Mouse (Mus musculus) MEL (cell line): ENCODE data around the gene Wdr27. TPM values are rescaled to one million over a fixed set of nuclear protein-coding genes. Genes with fewer than 3 reads are reported as not detected.
A peak's percentile ranks its signal among the peaks of the same experiment; 100 is the strongest.

Experiments
- DNase-seq: peaks from one replicate; pipeline ENCODE4 v3.0.0; 2011; ENCODE audit warnings: low read depth, low spot score
- H3K27ac ChIP-seq: 2 replicates; pipeline ENCODE4 v1.5.1; 2012; ENCODE audit warnings: low read depth, mild to moderate bottlenecking, control low read depth, low read length, moderate library complexity; ENCODE audit not compliant: control insufficient read depth
- H3K27me3 ChIP-seq, 2 experiments: fragments of 150-350 bp in 1 of 2; sonication (generic) in 1 of 2; 2 replicates each; pipeline ENCODE4 v1.6.1; 2012; ENCODE audit warnings: low read length in 2 of 2, mild to moderate bottlenecking in 2 of 2, improper control_type of control experiment in 1 of 2, moderate library complexity in 1 of 2; ENCODE audit not compliant: insufficient read depth in 2 of 2, control insufficient read depth in 1 of 2
- H3K36me3 ChIP-seq, 2 experiments: 2 replicates each; pipeline ENCODE4 v1.6.1; 2012 to 2014; ENCODE audit warnings: low read length in 2 of 2, improper control_type of control experiment in 1 of 2, inconsistent platforms in 1 of 2, mild to moderate bottlenecking in 1 of 2; ENCODE audit not compliant: insufficient read depth in 2 of 2, control insufficient read depth in 1 of 2
- H3K4me1 ChIP-seq, 2 experiments: fragments of 150-350 bp in 1 of 2; sonication (generic) in 1 of 2; 2 replicates each; pipeline ENCODE4 v1.6.1; 2012; ENCODE audit warnings: low read length in 2 of 2, improper control_type of control experiment in 1 of 2, mild to moderate bottlenecking in 1 of 2; ENCODE audit not compliant: insufficient read depth in 2 of 2, control insufficient read depth in 1 of 2
- H3K4me3 ChIP-seq, 2 experiments: fragments of 150-350 bp in 1 of 2; sonication (generic) in 1 of 2; 2 replicates each; pipeline ENCODE4 v1.5.1; 2012; ENCODE audit warnings: low read depth in 2 of 2, low read length in 2 of 2, mild to moderate bottlenecking in 2 of 2, moderate library complexity in 2 of 2, control low read depth in 1 of 2, improper control_type of control experiment in 1 of 2; ENCODE audit not compliant: control insufficient read depth in 1 of 2, insufficient read depth in 1 of 2
- H3K79me2 ChIP-seq: 2 replicates; pipeline ENCODE4 v1.6.1; 2012; ENCODE audit warnings: mild to moderate bottlenecking, low read length, moderate library complexity; ENCODE audit not compliant: control insufficient read depth, poor library complexity, insufficient read depth
- H3K9ac ChIP-seq: 2 replicates; pipeline ENCODE4 v1.6.1; 2012; ENCODE audit warnings: low read depth, mild to moderate bottlenecking, control low read depth, low read length, moderate library complexity; ENCODE audit not compliant: control insufficient read depth, poor library complexity, severe bottlenecking
- H3K9me3 ChIP-seq: fragments of 150-350 bp; sonication (generic); replicated peaks from 2 replicates; pipeline ENCODE4 v1.6.1; 2012; ENCODE audit warnings: mild to moderate bottlenecking, low read length, improper control_type of control experiment, moderate library complexity; ENCODE audit not compliant: insufficient read depth
- CTCF ChIP-seq, 3 experiments: IDR thresholded peaks in 2 of 3; conservative IDR thresholded peaks in 1 of 3; 2 replicates each; pipeline ENCODE4 v1.5.1; 2011 to 2012; ENCODE audit warnings: low read length in 3 of 3, low read depth in 2 of 3, mild to moderate bottlenecking in 2 of 3, improper control_type of control experiment in 1 of 3, inconsistent platforms in 1 of 3, mixed read lengths in 1 of 3, moderate library complexity in 1 of 3; ENCODE audit not compliant: control insufficient read depth in 1 of 3, insufficient read depth in 1 of 3, poor library complexity in 1 of 3, severe bottlenecking in 1 of 3
- E2F4 ChIP-seq: IDR thresholded peaks from 2 replicates; pipeline ENCODE4 v1.6.1; 2011; ENCODE audit warnings: low read depth, low read length, improper control_type of control experiment, borderline replicate concordance
- ELF1 ChIP-seq: IDR thresholded peaks from 2 replicates; pipeline ENCODE4 v1.6.1; 2014; ENCODE audit warnings: low read depth, mild to moderate bottlenecking, inconsistent platforms, low read length, improper control_type of control experiment, moderate library complexity
- JUND ChIP-seq: IDR thresholded peaks from 2 replicates; pipeline ENCODE4 v1.6.1; 2011; ENCODE audit warnings: low read depth, mild to moderate bottlenecking, improper control_type of control experiment, low read length
- KAT2A ChIP-seq: conservative IDR thresholded peaks from 2 replicates; pipeline ENCODE4 v1.6.1; 2012; ENCODE audit warnings: low read depth, low read length, improper control_type of control experiment, inconsistent platforms
- MAFK ChIP-seq: IDR thresholded peaks from 2 replicates; pipeline ENCODE4 v1.6.1; 2011; ENCODE audit warnings: low read depth, mild to moderate bottlenecking, low read length, improper control_type of control experiment, borderline replicate concordance
- MAX ChIP-seq: IDR thresholded peaks from 2 replicates; pipeline ENCODE4 v1.6.1; 2011; ENCODE audit warnings: low read length, improper control_type of control experiment
- MAZ ChIP-seq: IDR thresholded peaks from 2 replicates; pipeline ENCODE4 v1.6.1; 2012; ENCODE audit warnings: low read depth, mild to moderate bottlenecking, inconsistent platforms, low read length, improper control_type of control experiment
- MEF2A ChIP-seq: IDR thresholded peaks from 2 replicates; pipeline ENCODE4 v1.6.1; 2014; ENCODE audit warnings: low read depth, mild to moderate bottlenecking, inconsistent platforms, low read length, improper control_type of control experiment; ENCODE audit not compliant: poor library complexity, insufficient replicate concordance, severe bottlenecking; ENCODE audit errors: extremely low read depth
- MYC ChIP-seq: IDR thresholded peaks from 2 replicates; pipeline ENCODE4 v1.6.1; 2011; ENCODE audit warnings: low read depth, mild to moderate bottlenecking, low read length, improper control_type of control experiment, moderate library complexity
- NRF1 ChIP-seq: IDR thresholded peaks from 2 replicates; pipeline ENCODE4 v1.6.1; 2014; ENCODE audit warnings: low read depth, mild to moderate bottlenecking, inconsistent platforms, low read length, improper control_type of control experiment, moderate library complexity; ENCODE audit not compliant: poor library complexity, insufficient read depth, severe bottlenecking
- POLR2A ChIP-seq, 2 experiments: IDR thresholded peaks; 2 replicates each; pipeline ENCODE4 v1.6.1; 2011 to 2012; ENCODE audit warnings: low read length in 2 of 2, mild to moderate bottlenecking in 2 of 2, control low read depth in 1 of 2, improper control_type of control experiment in 1 of 2, low read depth in 1 of 2, moderate library complexity in 1 of 2; ENCODE audit not compliant: control insufficient read depth in 1 of 2, insufficient read depth in 1 of 2, poor library complexity in 1 of 2
- RAD21 ChIP-seq: IDR thresholded peaks from 2 replicates; pipeline ENCODE4 v1.6.1; 2011; ENCODE audit warnings: mild to moderate bottlenecking, low read depth, low read length, improper control_type of control experiment
- RCOR1 ChIP-seq: IDR thresholded peaks from 2 replicates; pipeline ENCODE4 v1.6.1; 2012; ENCODE audit warnings: low read depth, mild to moderate bottlenecking, inconsistent platforms, low read length, improper control_type of control experiment
- SIN3A ChIP-seq: IDR thresholded peaks from 2 replicates; pipeline ENCODE4 v1.6.1; 2012; ENCODE audit warnings: low read length, improper control_type of control experiment, inconsistent platforms
- SMC3 ChIP-seq: IDR thresholded peaks from 2 replicates; pipeline ENCODE4 v1.6.1; 2011; ENCODE audit warnings: low read depth, low read length, improper control_type of control experiment
- TAL1 ChIP-seq: IDR thresholded peaks from 2 replicates; pipeline ENCODE4 v1.6.1; 2012; ENCODE audit warnings: mild to moderate bottlenecking, inconsistent platforms, low read length, moderate library complexity, mixed read lengths
- TBP ChIP-seq: IDR thresholded peaks from 2 replicates; pipeline ENCODE4 v1.8.0; 2011; ENCODE audit warnings: low read depth, low read length, improper control_type of control experiment
- TCF12 ChIP-seq: IDR thresholded peaks from 2 replicates; pipeline ENCODE4 v1.6.1; 2014; ENCODE audit warnings: low read depth, mild to moderate bottlenecking, inconsistent platforms, low read length, improper control_type of control experiment, moderate library complexity
- UBTF ChIP-seq: IDR thresholded peaks from 2 replicates; pipeline ENCODE4 v1.6.1; 2012; ENCODE audit warnings: low read depth, mild to moderate bottlenecking, inconsistent platforms, low read length, improper control_type of control experiment, moderate library complexity, borderline replicate concordance; ENCODE audit not compliant: insufficient read depth
- ZC3H11A ChIP-seq: IDR thresholded peaks from 2 replicates; pipeline ENCODE4 v1.6.1; 2012; ENCODE audit warnings: low read depth, mild to moderate bottlenecking, inconsistent platforms, low read length, improper control_type of control experiment
- ZKSCAN1 ChIP-seq: IDR thresholded peaks from 2 replicates; pipeline ENCODE4 v1.6.1; 2012; ENCODE audit warnings: low read depth, mild to moderate bottlenecking, inconsistent platforms, low read length, improper control_type of control experiment, moderate library complexity
- ZNF384 ChIP-seq: IDR thresholded peaks from 2 replicates; pipeline ENCODE4 v1.6.1; 2012; ENCODE audit warnings: low read depth, mild to moderate bottlenecking, inconsistent platforms, low read length, improper control_type of control experiment
- polyA plus RNA-seq, 2 experiments: library from polyadenylated mRNA; stranded (reverse) in 1 of 2; unstranded in 1 of 2; fragments of >175 nt in 1 of 2; fragments of >200 nt in 1 of 2; gene quantifications; 2 replicates each; pipeline versions ENCODE4 v1.2.1 to v1.2.4; 2012; ENCODE audit warnings: low replicate concordance in 2 of 2, low read depth in 1 of 2; ENCODE audit not compliant: insufficient read length in 2 of 2, insufficient read depth in 1 of 2, missing spikeins in 1 of 2
- total RNA-seq: library from RNA; depleted of rRNA; stranded (reverse); fragments of 300-350 nt; gene quantifications from 2 replicates; pipeline ENCODE4 v1.2.3, GENCODE M21; 2012

The Wdr27 gene
- total and polyA plus RNA-seq, 3 experiments: 0.69 to 1.4 TPM; not detected in 1

GRCm38 (mm10) chr17:14847709-14848108, 95.2 kb downstream of the Wdr27 start:
- no peak for DNase-seq
- no peaks in the 10 kb centered on the region for H3K36me3 ChIP-seq
- no peaks in the 10 kb centered on the region for H3K79me2 ChIP-seq
- H3K27ac ChIP-seq: no peak overlapping the region
- no peaks in the 10 kb centered on the region for H3K9me3 ChIP-seq
- H3K4me3 ChIP-seq: no peak overlapping the region
- no peak for TF ChIP-seq SIN3A
- peak; percentile 64 for TF ChIP-seq MAFK
- H3K4me1 ChIP-seq: no peaks in the 10 kb centered on the region
- peaks cover 0 to 3% of the 10 kb centered on the region in 2 experiments for H3K27me3 ChIP-seq
- H3K9ac ChIP-seq: no peak overlapping the region

- Histone ChIP-seq H3K27me3 (peaks cover 0 to 3% of the 10 kb centered on the region in 2 experiments), H3K36me3 (no peaks in the 10 kb centered on the region), H3K27ac (no peak overlapping the region), H3K9me3 (no peaks in the 10 kb centered on the region), H3K9ac (no peak overlapping the region), H3K4me3 (no peak overlapping the region), H3K4me1 (no peaks in the 10 kb centered on the region), H3K79me2 (no peaks in the 10 kb centered on the region)
- TF ChIP-seq MAZ (no peak), TAL1 (no peak)
- DNase-seq: no peak
Measured at GRCm38 (mm10) chr17:14846880-14847279, 96.1 kb downstream of the Wdr27 start.

GRCm38 (mm10) chr17:14826715-14827295, 116.2 kb downstream of the Wdr27 start:
- Histone ChIP-seq H3K4me3 (no peak overlapping the region), H3K9me3 (no peaks in the 10 kb centered on the region), H3K36me3 (no peaks in the 10 kb centered on the region), H3K27me3 (peaks cover 0 to 2% of the 10 kb centered on the region in 2 experiments; a peak in 1 of 4 replicates), H3K27ac (no peak overlapping the region), H3K79me2 (no peaks in the 10 kb centered on the region), H3K4me1 (no peaks in the 10 kb centered on the region), H3K9ac (no peak overlapping the region)
- TF ChIP-seq POLR2A (IDR thresholded peaks at IDR 0.05; ENCODE audit: control insufficient read depth in 1 of 2, insufficient read depth in 1 of 2, low read depth in 1 of 2, low read length in 2 of 2, poor library complexity in 1 of 2) (no peak), MYC (no peak), KAT2A (no peak), TBP (no peak), TCF12 (no peak), SMC3 (no peak), RCOR1 (no peak), ZNF384 (no peak), E2F4 (no peak), UBTF (no peak), MAX (no peak), RAD21 (no peak), NRF1 (no peak), MAZ (no peak), JUND (no peak), ZKSCAN1 (no peak), CTCF (IDR thresholded peaks at IDR 0.05 in 2 of 3, conservative IDR thresholded peaks at IDR 0.05 in 1 of 3; ENCODE audit: control insufficient read depth in 1 of 3, insufficient read depth in 1 of 3, low read depth in 2 of 3, low read length in 3 of 3, poor library complexity in 1 of 3, severe bottlenecking in 1 of 3) (no peak), ELF1 (no peak), MEF2A (no peak), ZC3H11A (no peak)
- DNase-seq: no peak
